ENCODE assay signal across 36 mouse cellular contexts in genomic region chr14:51142568-51142967, GRCm38 (mm10). TPM values are rescaled to one million over a fixed set of nuclear protein-coding genes. Genes with fewer than 3 reads are reported as not detected.
DNase-seq lines count a peak whose midpoint lies in the region; ATAC-seq and TF ChIP-seq lines count a peak whose summit lies in the region.
"Had no signal": no experiment of that assay in that cellular context is flagged by ENCODE, and none has a peak within 500 bp of the region (broad histone marks: within the 10 kb centered on the region; RNA-seq: fewer than 3 reads in every experiment).

No protein-coding gene starts in this region.

- no peak for TF ChIP-seq EP300 in stomach, postnatal 0 days (optimal IDR thresholded peaks at IDR 0.05)

- H3K4me1 ChIP-seq in stomach, embryonic 15.5 days: no peaks in the 10 kb centered on the region
- H3K4me1 ChIP-seq in stomach, postnatal 0 days (replicated peaks; ENCODE audit: control insufficient read depth, insufficient read depth): no peaks in the 10 kb centered on the region
- peaks cover 57% of the 10 kb centered on the region for H3K4me1 ChIP-seq in liver, embryonic 16.5 days (ENCODE audit: control insufficient read depth, low read depth, low read length)
- no peaks in the 10 kb centered on the region for H3K4me1 ChIP-seq in kidney, embryonic 15.5 days
- H3K4me1 ChIP-seq: embryonic facial prominence, embryonic 13.5 days; lung, embryonic 15.5 days; neural tube, embryonic 15.5 days had no signal

- no peak overlapping the region for H3K4me3 ChIP-seq in stomach, embryonic 15.5 days (replicated peaks)
- no peak overlapping the region for H3K4me3 ChIP-seq in stomach, postnatal 0 days (ENCODE audit: low read depth, low read length)
- H3K4me3 ChIP-seq in liver, embryonic 16.5 days (ENCODE audit: low read depth, low read length): no peak overlapping the region
- no peak overlapping the region for H3K4me3 ChIP-seq in kidney, embryonic 15.5 days (replicated peaks)
- H3K4me3 ChIP-seq: embryonic facial prominence, embryonic 13.5 days; heart, embryonic 15.5 days; lung, embryonic 15.5 days; midbrain, embryonic 10.5 days; neural tube, embryonic 15.5 days had no signal

- no peak overlapping the region for H3K4me2 ChIP-seq in stomach, embryonic 15.5 days
- no peak overlapping the region for H3K4me2 ChIP-seq in stomach, postnatal 0 days (replicated peaks; ENCODE audit: low read depth)
- H3K4me2 ChIP-seq in liver, embryonic 16.5 days (ENCODE audit: low read depth, low read length): peak overlapping the region; percentile 10; the same call in 1 of the 2 replicates
- no peak overlapping the region for H3K4me2 ChIP-seq in kidney, embryonic 15.5 days
- H3K4me2 ChIP-seq: embryonic facial prominence, embryonic 13.5 days; heart, embryonic 15.5 days; hindbrain, embryonic 14.5 days; lung, embryonic 15.5 days; neural tube, embryonic 15.5 days had no signal

- no peaks in the 10 kb centered on the region for H3K36me3 ChIP-seq in stomach, embryonic 15.5 days
- H3K36me3 ChIP-seq in stomach, postnatal 0 days (ENCODE audit: control insufficient read depth, insufficient read depth, low read length): no peaks in the 10 kb centered on the region
- no peaks in the 10 kb centered on the region for H3K36me3 ChIP-seq in liver, embryonic 16.5 days (ENCODE audit: control insufficient read depth, insufficient read depth)
- H3K36me3 ChIP-seq in kidney, embryonic 15.5 days: no peaks in the 10 kb centered on the region
- H3K36me3 ChIP-seq: embryonic facial prominence, embryonic 13.5 days; G1E; heart, embryonic 15.5 days; lung, embryonic 15.5 days; midbrain, embryonic 10.5 days; neural tube, embryonic 15.5 days had no signal

- no peak for TF ChIP-seq CTCF in stomach, postnatal 0 days (IDR thresholded peaks at IDR 0.05; ENCODE audit: low read depth)

- no peaks in the 10 kb centered on the region for H3K27me3 ChIP-seq in stomach, embryonic 15.5 days (replicated peaks)
- H3K27me3 ChIP-seq in stomach, postnatal 0 days (ENCODE audit: control insufficient read depth, insufficient read depth, low read length): no peaks in the 10 kb centered on the region
- H3K27me3 ChIP-seq in liver, embryonic 16.5 days (ENCODE audit: control insufficient read depth, insufficient read depth, low read depth, low read length): no peaks in the 10 kb centered on the region
- H3K27me3 ChIP-seq in kidney, embryonic 15.5 days: no peaks in the 10 kb centered on the region
- H3K27me3 ChIP-seq: CH12.LX; embryonic facial prominence, embryonic 13.5 days; heart, embryonic 15.5 days; lung, embryonic 15.5 days; neural tube, embryonic 15.5 days had no signal

- WGBS in stomach, embryonic 15.5 days: 78% methylated on average over 3 of the region's 3 CpGs
- WGBS in stomach, postnatal 0 days: 70% methylated on average over 3 of the region's 3 CpGs
- WGBS in liver, embryonic 16.5 days (ENCODE audit: insufficient replicate concordance): 30% methylated on average over 3 of the region's 3 CpGs
- 82% methylated on average over 3 of the region's 3 CpGs for WGBS in kidney, embryonic 15.5 days

- peak; percentile 84 for ATAC-seq in stomach, embryonic 15.5 days (ENCODE audit: insufficient read depth, low FRiP score, low read depth)
- ATAC-seq in stomach, postnatal 0 days (ENCODE audit: low FRiP score, low TSS enrichment): no peak
- ATAC-seq in liver, embryonic 16.5 days (ENCODE audit: low read depth): peak; percentile 87
- no peak for ATAC-seq in kidney, embryonic 15.5 days (replicated peaks; ENCODE audit: low FRiP score)
- ATAC-seq: inflammation-experienced regulatory T-cells, adult 6 months had no signal

- DNase-seq in stomach, postnatal 0 days (ENCODE audit: low spot score): no peak
- DNase-seq in liver: peak; percentile 53
- DNase-seq in frontal cortex, postnatal 36 days (ENCODE audit: low spot score in 2 of 2): no peak
- no peak for DNase-seq in left cerebral cortex, adult 8-10 months (ENCODE audit: low spot score in 2 of 2)
- DNase-seq: adrenal gland, adult 2 months; B cell, adult 2 months; cerebellum, adult 2 months; cerebellum, postnatal 25 days; embryo, embryonic 11 days; gastrocnemius, postnatal 25 days; kidney, adult 8-10 months; kidney, postnatal 14 days; lung, postnatal 4 days had no signal

- no peaks in the 10 kb centered on the region for H3K9me3 ChIP-seq in stomach, embryonic 15.5 days
- no peaks in the 10 kb centered on the region for H3K9me3 ChIP-seq in stomach, postnatal 0 days (ENCODE audit: control insufficient read depth, low read length)
- no peaks in the 10 kb centered on the region for H3K9me3 ChIP-seq in liver, embryonic 16.5 days (replicated peaks; ENCODE audit: control insufficient read depth, low read length)
- H3K9me3 ChIP-seq in kidney, embryonic 15.5 days (replicated peaks): no peaks in the 10 kb centered on the region
- H3K9me3 ChIP-seq: embryonic facial prominence, embryonic 13.5 days; G1E; heart, embryonic 15.5 days; lung, embryonic 15.5 days; midbrain, embryonic 10.5 days; neural tube, embryonic 15.5 days had no signal

- H3K27ac ChIP-seq in stomach, embryonic 15.5 days: no peak overlapping the region
- H3K27ac ChIP-seq in stomach, postnatal 0 days (replicated peaks): no peak overlapping the region
- peak overlapping the region; percentile 91 for H3K27ac ChIP-seq in liver, embryonic 16.5 days (ENCODE audit: low read length)
- H3K27ac ChIP-seq in kidney, embryonic 15.5 days: no peak overlapping the region
- H3K27ac ChIP-seq: embryonic facial prominence, embryonic 13.5 days; hindbrain, embryonic 14.5 days; lung, embryonic 15.5 days; midbrain, embryonic 10.5 days; neural tube, embryonic 15.5 days had no signal

- no peak overlapping the region for H3K9ac ChIP-seq in stomach, embryonic 15.5 days
- H3K9ac ChIP-seq in stomach, postnatal 0 days (ENCODE audit: low read length): no peak overlapping the region
- H3K9ac ChIP-seq in liver, embryonic 16.5 days (ENCODE audit: low read depth, low read length): no peak overlapping the region
- H3K9ac ChIP-seq in kidney, embryonic 15.5 days: no peak overlapping the region
- H3K9ac ChIP-seq: embryonic facial prominence, embryonic 13.5 days; forebrain, postnatal 0 days; heart, embryonic 15.5 days; hindbrain, embryonic 14.5 days; lung, embryonic 15.5 days; neural tube, embryonic 15.5 days had no signal

RNA-seq across cellular contexts. Expression of gene Rnase1, which starts 4.0 kb away (rescaled TPM):
- 57.6 and 62.8 TPM in 2 replicates for polyA plus RNA-seq in stomach, embryonic 15.5 days (2015; fragmentation: Nextera tagmentation; extraction: Ambion mirVana)
- polyA plus RNA-seq in stomach, postnatal 0 days (2015; fragmentation: Nextera tagmentation; extraction: Ambion mirVana): 21.1 and 24.2 TPM in 2 replicates
- polyA plus RNA-seq in liver, embryonic 16.5 days (2015; fragmentation: Nextera tagmentation; extraction: Ambion mirVana): 0.27 and 2.1 TPM in 2 replicates
- polyA plus RNA-seq in kidney, embryonic 15.5 days (2015; fragmentation: Nextera tagmentation; extraction: Ambion mirVana): 0.17 and 1.00 TPM in 2 replicates
- total RNA-seq in left cerebral cortex, adult 8-10 months (2022): 1 to 10 TPM in 1 of 4 experiments, under 1 TPM in 3; 0.67 to 2.4 (median 0.85) TPM
- total RNA-seq: forebrain, postnatal 0 days; gastrocnemius, postnatal 25 days had no signal
- polyA plus RNA-seq: adrenal gland, adult 2 months; embryonic facial prominence, embryonic 13.5 days; G1E; inflammation-experienced regulatory T-cells, adult 6 months; midbrain, embryonic 10.5 days had no signal

RNA-seq across cellular contexts. Expression of gene Rnase6, which starts 18.9 kb away (rescaled TPM):
- 2.8 and 3.1 TPM in 2 replicates for polyA plus RNA-seq in stomach, embryonic 15.5 days (2015; fragmentation: Nextera tagmentation; extraction: Ambion mirVana)
- polyA plus RNA-seq in stomach, postnatal 0 days (2015; fragmentation: Nextera tagmentation; extraction: Ambion mirVana): 1.2 and 1.3 TPM in 2 replicates
- 2.7 and 3.2 TPM in 2 replicates for polyA plus RNA-seq in liver, embryonic 16.5 days (2015; fragmentation: Nextera tagmentation; extraction: Ambion mirVana)
- polyA plus RNA-seq in kidney, embryonic 15.5 days (2015; fragmentation: Nextera tagmentation; extraction: Ambion mirVana): 0.52 and 1.3 TPM in 2 replicates
- total RNA-seq in left cerebral cortex, adult 8-10 months (2022): under 1 TPM in 2 of 4 experiments, not detected in 2; 0.24 to 0.32 TPM
- total RNA-seq: gastrocnemius, postnatal 25 days had no signal

RNA-seq across cellular contexts. Expression of gene Rnase2b, which starts 19.5 kb away (rescaled TPM):
- polyA plus RNA-seq in stomach, embryonic 15.5 days (2015; fragmentation: Nextera tagmentation; extraction: Ambion mirVana): not detected in 2 replicates
- polyA plus RNA-seq in stomach, postnatal 0 days (2015; fragmentation: Nextera tagmentation; extraction: Ambion mirVana): 0.31 and 0.39 TPM in 2 replicates
- not detected in 2 replicates for polyA plus RNA-seq in liver, embryonic 16.5 days (2015; fragmentation: Nextera tagmentation; extraction: Ambion mirVana)
- polyA plus RNA-seq in kidney, embryonic 15.5 days (2015; fragmentation: Nextera tagmentation; extraction: Ambion mirVana): not detected in 2 replicates
- not detected for total RNA-seq in left cerebral cortex, adult 8-10 months (2022)
- total RNA-seq: adrenal gland, adult 2 months; adrenal gland, postnatal 4 days; forebrain, postnatal 0 days; G1E; gastrocnemius, postnatal 25 days; heart, adult 18-20 months; heart, postnatal 36 days; left cerebral cortex, postnatal 36 days; midbrain, postnatal 0 days had no signal
- polyA plus RNA-seq: adrenal gland, adult 2 months; cerebellum, adult 2 months; embryonic facial prominence, embryonic 13.5 days; forebrain, postnatal 0 days; G1E; heart, embryonic 15.5 days; hindbrain, embryonic 14.5 days; inflammation-experienced regulatory T-cells, adult 6 months; limb, embryonic 14.5 days; lung, embryonic 15.5 days; midbrain, embryonic 10.5 days; midbrain, postnatal 0 days; neural tube, embryonic 15.5 days; small intestine, adult 2 months; thymus, postnatal 0 days; urinary bladder, adult 2 months had no signal

RNA-seq across cellular contexts. Expression of gene Eddm3b, which starts 28.3 kb away (rescaled TPM):
- polyA plus RNA-seq in stomach, embryonic 15.5 days (2015; fragmentation: Nextera tagmentation; extraction: Ambion mirVana): not detected in 2 replicates
- polyA plus RNA-seq in stomach, postnatal 0 days (2015; fragmentation: Nextera tagmentation; extraction: Ambion mirVana): not detected in 2 replicates
- polyA plus RNA-seq in liver, embryonic 16.5 days (2015; fragmentation: Nextera tagmentation; extraction: Ambion mirVana): not detected in 2 replicates
- 2.0 and 2.1 TPM in 2 replicates for polyA plus RNA-seq in kidney, embryonic 15.5 days (2015; fragmentation: Nextera tagmentation; extraction: Ambion mirVana)
- total RNA-seq in left cerebral cortex, adult 8-10 months (2022): not detected
- total RNA-seq: adrenal gland, adult 2 months; CH12.LX; forebrain, postnatal 0 days; gastrocnemius, postnatal 25 days; heart, adult 18-20 months; heart, postnatal 36 days; layer of hippocampus, adult 8-10 months; left cerebral cortex, postnatal 36 days; midbrain, postnatal 0 days had no signal
- polyA plus RNA-seq: adrenal gland, adult 2 months; cerebellum, adult 2 months; embryonic facial prominence, embryonic 13.5 days; G1E; heart, embryonic 15.5 days; hindbrain, embryonic 14.5 days; inflammation-experienced regulatory T-cells, adult 6 months; lung, embryonic 15.5 days; neural tube, embryonic 15.5 days; small intestine, adult 2 months; thymus, postnatal 0 days had no signal

RNA-seq across cellular contexts. Expression of gene Ang, which starts 51.6 kb away (rescaled TPM):
- polyA plus RNA-seq in stomach, embryonic 15.5 days (2015; fragmentation: Nextera tagmentation; extraction: Ambion mirVana): 44.8 and 50.6 TPM in 2 replicates
- polyA plus RNA-seq in stomach, postnatal 0 days (2015; fragmentation: Nextera tagmentation; extraction: Ambion mirVana): 27.7 and 29.5 TPM in 2 replicates
- 6.7 and 8.4 TPM in 2 replicates for polyA plus RNA-seq in liver, embryonic 16.5 days (2015; fragmentation: Nextera tagmentation; extraction: Ambion mirVana)
- 8.4 and 9.8 TPM in 2 replicates for polyA plus RNA-seq in kidney, embryonic 15.5 days (2015; fragmentation: Nextera tagmentation; extraction: Ambion mirVana)
- 1 to 10 TPM; 4.6 to 9.5 (median 5.3) TPM for total RNA-seq in left cerebral cortex, adult 8-10 months (2022)
- polyA plus RNA-seq: G1E had no signal

Comparison
In these comparisons a context has a peak if more than half of its experiments do, and no peak if none do; other contexts are left out.
1. ATAC-seq: peak in stomach, embryonic 15.5 days (single experiment) and liver, embryonic 16.5 days (single experiment); none in stomach, postnatal 0 days (single experiment) and kidney, embryonic 15.5 days (single experiment).